Mouse (Mus musculus) lung, embryonic 14.5 days (tissue): ENCODE results near the gene Hacl1. TPM values are rescaled to one million over a fixed set of nuclear protein-coding genes. Genes with fewer than 3 reads are reported as not detected.

Experiments
- ATAC-seq: fragments of 200-750 bp; cut with Nextera tagmentation; 2 replicates; pipeline ENCODE4 v1.8.0; 2017; ENCODE audit warnings: mild to moderate bottlenecking, moderate TSS enrichment, moderate library complexity; ENCODE audit not compliant: insufficient read depth
- DNase-seq: peaks from one replicate; pipeline ENCODE4 v3.0.0-alpha.2; 2015
- H3K27ac ChIP-seq: fragments of 300-500 bp; sonication (generic); 2 replicates; pipeline ENCODE4 v1.5.1; 2014; ENCODE audit warnings: low read depth, mild to moderate bottlenecking, moderate library complexity
- H3K27me3 ChIP-seq: fragments of 300-500 bp; sonication (generic); 2 replicates; pipeline ENCODE4 v1.6.1; 2014; ENCODE audit warnings: low read length, control low read depth; ENCODE audit not compliant: insufficient read depth
- H3K36me3 ChIP-seq: fragments of 300-500 bp; sonication (generic); 2 replicates; pipeline ENCODE4 v1.6.1; 2014; ENCODE audit warnings: control low read depth; ENCODE audit not compliant: insufficient read depth
- H3K4me1 ChIP-seq: fragments of 300-500 bp; sonication (generic); 2 replicates; pipeline ENCODE4 v1.6.1; 2014; ENCODE audit warnings: antibody characterized with exemption, control low read depth; ENCODE audit not compliant: insufficient read depth
- H3K4me2 ChIP-seq: fragments of 300-500 bp; sonication (generic); 2 replicates; pipeline ENCODE4 v1.6.1; 2014; ENCODE audit warnings: mild to moderate bottlenecking
- H3K4me3 ChIP-seq: fragments of 300-500 bp; sonication (generic); 2 replicates; pipeline ENCODE4 v1.5.1; 2014; ENCODE audit warnings: low read depth, low read length
- H3K9ac ChIP-seq: fragments of 300-500 bp; sonication (generic); 2 replicates; pipeline ENCODE4 v1.6.1; 2014
- H3K9me3 ChIP-seq: fragments of 300-500 bp; sonication (generic); 2 replicates; pipeline ENCODE4 v1.6.1; 2016; ENCODE audit warnings: low read depth, low read length, control low read depth
- CTCF ChIP-seq: IDR thresholded peaks from 2 replicates; pipeline ENCODE4 v1.5.1; 2016; ENCODE audit warnings: antibody characterized with exemption, low read depth
- WGBS: fragments of 180-500 bp; shearing (Covaris S2); extraction: QIAGEN DNeasy Blood & Tissue Kit; methylation state at CpG from one replicate; pipeline ENCODE4 v1.1.7; 2014; 5-methylcytosine and 5-hydroxymethylcytosine counted together
- polyA plus RNA-seq: library from polyadenylated mRNA; unstranded; fragments of >200 nt; fragmentation: Nextera tagmentation; extraction: Ambion mirVana; gene quantifications from 2 replicates; pipeline ENCODE4 v1.2.1, GENCODE M21; 2014

Hacl1 gene
- polyA plus RNA-seq, 1 experiment from 2014 or later: 10.4 TPM

DNA sequence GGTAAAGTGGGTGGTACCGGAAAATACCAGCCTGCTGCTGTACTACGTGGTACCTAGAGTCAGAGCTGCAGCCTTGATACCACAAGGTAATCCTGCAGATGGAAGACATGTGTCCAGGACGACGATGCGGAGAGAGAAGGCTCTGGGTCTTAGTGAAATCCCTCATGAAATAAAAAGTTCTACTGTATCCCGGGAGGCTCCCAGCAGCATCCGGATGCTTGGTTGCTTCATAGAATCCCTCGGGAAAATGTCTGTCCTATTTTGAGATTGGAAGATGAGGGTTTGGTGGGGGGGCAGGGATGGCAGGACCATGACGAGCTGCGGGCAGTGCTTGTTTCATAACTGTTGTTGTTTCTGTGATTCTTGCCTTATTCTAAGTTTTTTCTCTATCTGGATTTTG lies 6.9 kb upstream of the Hacl1 start:
- no peaks in the 10 kb centered on the region for H3K9me3 ChIP-seq
- TF ChIP-seq CTCF: no peak
- H3K9ac ChIP-seq: no peak overlapping the region
- WGBS: 86% methylated on average over 10 of the region's 10 CpGs
- H3K4me2 ChIP-seq: no peak overlapping the region
- ATAC-seq: no peak
- DNase-seq: no peak
- no peaks in the 10 kb centered on the region for H3K27me3 ChIP-seq
- no peak overlapping the region for H3K4me3 ChIP-seq
- H3K36me3 ChIP-seq: no peaks in the 10 kb centered on the region
- H3K27ac ChIP-seq: no peak overlapping the region
- H3K4me1 ChIP-seq: no peaks in the 10 kb centered on the region

DNA sequence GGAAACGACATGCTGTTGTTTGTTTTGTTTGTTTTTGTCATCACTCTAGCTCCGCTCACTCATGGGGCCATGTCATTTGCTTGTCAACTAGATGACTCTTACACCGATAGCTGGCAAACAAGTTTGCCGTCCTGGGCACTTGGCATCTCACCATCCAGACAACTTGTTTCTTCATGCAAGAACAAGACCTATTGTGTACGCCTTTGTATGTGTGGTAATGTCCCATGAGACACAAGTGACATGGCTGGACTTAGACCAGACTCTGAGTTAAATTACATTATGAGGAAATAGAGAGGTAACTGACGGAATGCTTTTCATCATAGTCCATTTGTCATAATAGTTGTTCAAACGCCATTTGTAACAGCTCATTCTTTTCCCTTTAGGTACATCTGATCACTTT lies 4.8 kb upstream of the Hacl1 start:
- peaks cover 6% of the 10 kb centered on the region for H3K4me1 ChIP-seq
- H3K9me3 ChIP-seq: no peaks in the 10 kb centered on the region
- no peak overlapping the region for H3K4me2 ChIP-seq
- no peaks in the 10 kb centered on the region for H3K27me3 ChIP-seq
- DNase-seq: no peak
- no peak overlapping the region for H3K9ac ChIP-seq
- no peak for TF ChIP-seq CTCF
- no peak overlapping the region for H3K27ac ChIP-seq
- H3K4me3 ChIP-seq: no peak overlapping the region
- ATAC-seq: no peak
- no peaks in the 10 kb centered on the region for H3K36me3 ChIP-seq
- 84% methylated on average over 7 of the region's 7 CpGs for WGBS

DNA sequence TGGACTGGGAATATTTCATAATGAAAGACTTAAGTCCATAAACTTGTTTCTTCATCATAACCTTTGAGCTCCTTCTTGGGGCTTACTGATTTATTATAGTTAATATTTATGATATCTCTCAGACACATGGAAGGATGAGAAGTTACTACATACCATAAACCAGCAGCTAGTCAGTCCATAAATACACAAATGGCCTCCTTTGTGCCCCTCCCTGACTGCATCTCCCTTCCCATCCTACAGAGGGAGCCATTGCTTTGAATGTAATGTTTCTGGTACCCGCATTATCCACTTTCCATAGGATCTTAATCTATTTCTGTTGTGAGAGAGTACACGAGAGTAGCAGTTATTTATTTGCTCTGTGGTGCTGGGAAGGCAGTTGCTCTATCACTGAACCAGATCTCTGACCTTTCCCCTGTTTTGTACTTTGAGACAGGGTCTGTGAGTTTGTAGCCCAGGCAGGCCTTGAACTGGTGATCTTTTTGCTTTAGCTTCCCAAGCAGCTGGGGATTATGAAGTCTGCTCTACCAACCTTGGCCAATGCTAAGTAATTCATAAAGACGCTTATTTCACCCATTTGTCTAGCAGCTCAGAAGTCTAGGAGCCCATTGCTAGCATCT lies 4.0 kb upstream of the Hacl1 start:
- H3K4me3 ChIP-seq: no peak overlapping the region
- no peaks in the 10 kb centered on the region for H3K27me3 ChIP-seq
- no peaks in the 10 kb centered on the region for H3K9me3 ChIP-seq
- no peaks in the 10 kb centered on the region for H3K36me3 ChIP-seq
- WGBS: 59% methylated on average over 3 of the region's 3 CpGs
- ATAC-seq (no peak), DNase-seq (peak; percentile 63)
- peaks cover 6% of the 10 kb centered on the region for H3K4me1 ChIP-seq
- H3K4me2 ChIP-seq: no peak overlapping the region
- H3K9ac ChIP-seq: no peak overlapping the region
- TF ChIP-seq CTCF: peak; percentile 52; the same call in 1 of the 2 replicates
- no peak overlapping the region for H3K27ac ChIP-seq

DNA sequence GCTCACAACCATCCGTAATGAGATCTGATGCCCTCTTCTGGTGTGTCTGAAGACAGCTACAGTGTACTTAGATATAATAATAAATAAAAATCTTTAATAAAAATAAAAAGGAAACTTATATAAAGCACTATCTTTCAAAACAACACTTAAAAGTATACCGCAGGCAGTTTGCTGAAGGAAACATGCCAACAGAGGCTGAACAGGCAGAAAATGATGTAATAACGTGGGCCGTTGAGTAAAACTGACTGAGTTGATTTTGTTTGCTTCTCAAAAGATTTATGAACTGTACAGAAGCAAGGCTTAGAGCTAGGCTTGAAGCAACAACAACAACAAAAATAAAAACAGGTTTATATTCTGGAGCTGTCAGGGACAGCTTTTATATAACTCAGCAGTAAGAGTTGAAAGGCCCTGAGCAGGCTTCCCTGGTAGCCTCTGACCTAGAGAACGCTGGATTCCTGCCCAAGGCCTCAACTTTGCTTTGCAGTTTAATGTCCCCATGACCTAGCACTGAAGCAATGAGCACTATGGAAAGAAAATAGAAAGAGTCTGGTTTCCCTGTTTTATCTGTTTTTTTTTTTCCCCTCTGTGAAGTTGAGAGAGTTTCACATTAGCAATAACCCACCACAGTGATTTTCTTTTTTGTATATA lies 3.2 kb upstream of the Hacl1 start:
- Histone ChIP-seq H3K27me3 (no peaks in the 10 kb centered on the region), H3K4me3 (no peak overlapping the region), H3K4me1 (peaks cover 6% of the 10 kb centered on the region), H3K9me3 (no peaks in the 10 kb centered on the region), H3K27ac (no peak overlapping the region), H3K36me3 (no peaks in the 10 kb centered on the region), H3K4me2 (no peak overlapping the region), H3K9ac (no peak overlapping the region)
- ATAC-seq (no peak), DNase-seq (no peak)
- no peak for TF ChIP-seq CTCF
- 81% methylated on average over 5 of the region's 5 CpGs for WGBS

DNA sequence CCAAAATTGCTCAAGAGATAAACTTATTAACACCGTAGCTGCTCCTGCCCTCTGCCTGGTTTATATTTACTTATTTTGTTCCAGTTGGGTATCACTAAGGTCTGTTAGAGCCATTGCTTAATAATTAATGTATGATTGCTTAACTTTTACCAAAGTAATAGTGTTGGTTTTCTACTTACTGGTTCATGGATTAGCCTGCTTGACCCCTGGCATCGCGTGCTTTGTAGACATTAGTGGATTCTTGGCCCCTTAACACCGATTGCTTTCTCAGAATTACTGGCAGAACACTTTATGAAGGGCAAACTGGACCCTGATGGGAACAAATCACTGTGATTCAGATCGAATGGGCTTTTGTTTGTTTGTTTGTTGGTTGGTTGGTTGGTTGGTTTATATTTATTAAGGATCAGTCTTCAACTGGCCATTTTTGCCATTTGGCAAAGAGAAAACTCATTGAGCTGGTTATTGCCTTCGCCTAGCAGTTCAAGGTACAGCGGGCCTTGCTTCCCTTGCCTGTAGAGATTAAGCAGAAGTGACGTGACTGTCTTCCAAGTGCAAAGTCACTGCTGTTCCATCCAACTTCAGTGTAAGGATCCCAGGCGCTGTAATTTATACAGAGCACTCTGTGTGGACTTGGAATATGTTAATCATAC lies 545 bp upstream of the Hacl1 start:
- no peaks in the 10 kb centered on the region for H3K36me3 ChIP-seq
- H3K4me1 ChIP-seq: peaks cover 6% of the 10 kb centered on the region
- DNase-seq: no peak
- TF ChIP-seq CTCF: no peak
- peak overlapping the region; percentile 60 for H3K4me3 ChIP-seq
- H3K9me3 ChIP-seq: no peaks in the 10 kb centered on the region
- no peaks in the 10 kb centered on the region for H3K27me3 ChIP-seq
- WGBS: 61% methylated on average over 9 of the region's 9 CpGs
- H3K27ac ChIP-seq: 0 out of 2 replicates have a peak overlapping the region, but pooled peaks have one; percentile 75
- peak overlapping the region; percentile 82 for H3K4me2 ChIP-seq
- ATAC-seq: no peak
- peak overlapping the region; percentile 63 for H3K9ac ChIP-seq

DNA sequence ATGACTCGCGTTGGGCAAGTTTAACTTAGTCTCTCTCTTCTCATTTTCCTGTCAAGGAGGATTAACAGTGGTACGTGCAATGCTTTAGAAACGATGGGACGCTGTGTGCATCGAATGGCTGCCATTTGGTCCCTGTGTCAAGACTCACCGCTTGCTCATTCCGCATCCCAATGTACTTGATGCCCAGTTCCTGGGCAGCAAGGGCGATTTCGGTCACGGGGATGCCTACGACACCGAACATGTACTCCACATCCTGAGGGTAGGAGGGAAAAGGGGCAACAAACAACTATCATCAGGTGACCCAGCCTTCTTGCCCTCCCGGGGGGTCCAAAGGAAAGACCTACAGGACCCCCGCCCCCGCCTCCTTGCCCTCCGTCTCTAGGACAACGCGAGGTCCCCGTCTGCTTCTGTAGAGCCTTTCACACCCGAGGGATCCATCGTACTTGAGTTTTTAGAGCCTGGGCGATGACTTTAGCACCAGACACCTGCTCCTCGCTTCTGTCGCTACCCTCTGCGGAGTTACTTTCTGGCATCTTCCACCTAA lies 668 bp downstream of the Hacl1 start, which contains the start of gene Gm49387:
Gm49387 (minus strand) TSS at position 533 of the 544 bp plus-strand sequence.
- no peaks in the 10 kb centered on the region for H3K9me3 ChIP-seq
- no peaks in the 10 kb centered on the region for H3K27me3 ChIP-seq
- H3K27ac ChIP-seq: peak within 1 kb of the TSS; percentile 75
- no peaks in the 10 kb centered on the region for H3K36me3 ChIP-seq
- H3K4me1 ChIP-seq: peaks cover 6% of the 10 kb centered on the region
- ATAC-seq (peak; percentile 41; the same call in 1 of the 2 replicates), DNase-seq (no peak)
- H3K9ac ChIP-seq: peak within 1 kb of the TSS; percentile 63
- no peak for TF ChIP-seq CTCF
- 3% methylated on average over 26 of the region's 26 CpGs for WGBS
- H3K4me2 ChIP-seq: peak within 1 kb of the TSS; percentile 82
- H3K4me3 ChIP-seq: peak within 1 kb of the TSS; percentile 60

DNA sequence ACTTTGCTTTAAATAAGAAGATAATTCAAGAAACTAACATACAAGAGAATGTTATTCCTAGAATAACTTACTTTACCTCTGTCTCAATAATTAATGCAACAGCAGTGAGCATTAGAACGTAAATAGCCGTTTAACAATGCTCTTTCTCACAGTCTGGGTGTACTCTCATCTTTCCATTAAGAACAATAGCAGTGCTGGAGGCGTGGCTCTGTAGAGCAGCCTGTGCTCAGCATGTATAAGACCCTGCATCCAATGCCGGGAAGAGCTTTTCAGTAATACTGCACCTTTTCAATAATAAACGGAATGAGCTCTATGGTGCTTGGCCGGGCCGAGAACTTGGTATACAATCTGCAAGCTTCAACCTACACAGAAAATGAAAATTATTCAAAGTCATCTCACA lies 10.4 kb downstream of the Hacl1 start:
- TF ChIP-seq CTCF: no peak
- no peak for ATAC-seq
- 79% methylated on average over 7 of the region's 7 CpGs for WGBS
- H3K9ac ChIP-seq: no peak overlapping the region
- no peak overlapping the region for H3K4me2 ChIP-seq
- no peak for DNase-seq
- H3K27me3 ChIP-seq: no peaks in the 10 kb centered on the region
- H3K4me3 ChIP-seq: no peak overlapping the region
- no peaks in the 10 kb centered on the region for H3K4me1 ChIP-seq
- no peak overlapping the region for H3K27ac ChIP-seq
- no peaks in the 10 kb centered on the region for H3K36me3 ChIP-seq
- no peaks in the 10 kb centered on the region for H3K9me3 ChIP-seq
